Mouse (Mus musculus): ENCODE results near the gene Cd180.

DNA sequence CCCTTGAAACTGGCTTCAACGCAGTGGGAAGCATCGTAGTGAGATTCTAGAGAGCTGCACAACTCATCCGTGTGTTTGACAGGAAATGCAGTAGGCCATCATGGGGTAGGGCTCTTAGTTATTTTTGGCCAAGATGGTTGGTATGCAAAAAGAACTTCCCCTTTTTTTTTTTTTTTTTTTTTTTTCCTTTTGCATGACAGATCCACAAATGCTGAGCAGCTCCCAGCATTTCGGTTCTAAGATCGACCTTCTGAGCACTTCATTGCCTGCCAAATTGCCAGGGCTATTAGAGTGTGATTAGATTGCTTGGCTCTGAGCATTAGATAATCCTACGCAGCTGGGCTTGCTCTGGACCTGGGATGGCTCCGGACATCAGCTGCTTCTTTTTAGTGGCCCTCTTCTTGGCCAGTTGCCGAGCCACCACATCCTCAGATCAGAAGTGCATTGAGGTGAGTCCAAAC, at the start of gene Cd180:
- TF ChIP-seq CTCF (IDR thresholded peaks at IDR 0.05; ENCODE audit: low read depth): no peak
- no peak for TF ChIP-seq EP300 (optimal IDR thresholded peaks at IDR 0.05)

Data from stomach, postnatal 0 days (tissue).